Mouse (Mus musculus) neural tube, embryonic 13.5 days (tissue): Measurements from ENCODE around the gene Upp2. TPM values are rescaled to one million over a fixed set of nuclear protein-coding genes. Genes with fewer than 3 reads are reported as not detected.

Source experiments
- ATAC-seq: fragments of 200-750 bp; cut with Nextera tagmentation; 2 replicates; pipeline ENCODE4 v1.8.0; 2017; ENCODE audit warnings: low read depth, mild to moderate bottlenecking, moderate TSS enrichment, moderate library complexity
- H3K27ac ChIP-seq: fragments of 300-500 bp; sonication (generic); replicated peaks from 2 replicates; pipeline ENCODE4 v1.5.1; 2015; ENCODE audit warnings: moderate library complexity, mild to moderate bottlenecking, inconsistent platforms
- H3K27me3 ChIP-seq: fragments of 300-500 bp; sonication (generic); 2 replicates; pipeline ENCODE4 v1.6.1; 2015; ENCODE audit warnings: mild to moderate bottlenecking, inconsistent platforms
- H3K36me3 ChIP-seq: fragments of 300-500 bp; sonication (generic); 2 replicates; pipeline ENCODE4 v1.6.1; 2015; ENCODE audit warnings: mild to moderate bottlenecking, inconsistent platforms
- H3K4me1 ChIP-seq: fragments of 300-500 bp; sonication (generic); replicated peaks from 2 replicates; pipeline ENCODE4 v1.6.1; 2015; ENCODE audit warnings: inconsistent platforms
- H3K4me2 ChIP-seq: fragments of 300-500 bp; sonication (generic); 2 replicates; pipeline ENCODE4 v1.6.1; 2015; ENCODE audit warnings: inconsistent platforms, mild to moderate bottlenecking, moderate library complexity
- H3K4me3 ChIP-seq: fragments of 300-500 bp; sonication (generic); 2 replicates; pipeline ENCODE4 v1.5.1; 2015; ENCODE audit warnings: mild to moderate bottlenecking, inconsistent platforms
- H3K9ac ChIP-seq: fragments of 300-500 bp; sonication (generic); 2 replicates; pipeline ENCODE4 v1.6.1; 2015; ENCODE audit warnings: moderate library complexity, mild to moderate bottlenecking, inconsistent platforms
- H3K9me3 ChIP-seq: fragments of 300-500 bp; sonication (generic); 2 replicates; pipeline ENCODE4 v1.6.1; 2016; ENCODE audit warnings: inconsistent platforms
- WGBS: fragments of 180-500 bp; shearing (Covaris S2); methylation state at CpG from one replicate; pipeline ENCODE4 v1.1.7; 2015; 5-methylcytosine and 5-hydroxymethylcytosine counted together
- polyA plus RNA-seq: library from polyadenylated mRNA; unstranded; fragments of >200 nt; fragmentation: Nextera tagmentation; extraction: Ambion mirVana; gene quantifications from 2 replicates; pipeline ENCODE4 v1.2.1, GENCODE M21; 2015

Upp2 gene
- polyA plus RNA-seq, 1 experiment from 2014 or later = 10.5 TPM

DNA sequence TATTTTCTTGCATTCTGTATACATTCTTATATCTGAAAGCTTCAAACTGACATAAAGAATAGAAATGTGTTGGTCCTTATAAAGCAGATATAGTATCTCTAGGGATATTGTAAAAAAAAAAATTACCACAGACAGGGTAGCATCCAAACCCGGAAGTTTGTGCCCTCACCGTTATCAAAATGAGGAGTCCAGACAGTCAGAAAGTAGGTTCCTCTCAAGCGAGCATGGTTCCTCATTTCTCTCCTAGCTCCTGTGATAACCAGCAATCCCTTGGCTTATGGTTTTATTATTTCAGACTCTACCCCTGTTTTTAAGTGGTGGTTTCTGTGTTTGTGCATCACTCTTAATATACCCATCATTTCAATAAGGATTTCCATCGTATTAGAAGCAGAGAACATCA lies 134.5 kb downstream of the Upp2 start:
- no peaks in the 10 kb centered on the region for H3K36me3 ChIP-seq
- no peak overlapping the region for H3K4me2 ChIP-seq
- H3K9ac ChIP-seq = no peak overlapping the region
- H3K4me1 ChIP-seq = no peaks in the 10 kb centered on the region
- H3K27ac ChIP-seq = no peak overlapping the region
- WGBS = 94% methylated on average over 4 of the region's 4 CpGs
- H3K9me3 ChIP-seq = no peaks in the 10 kb centered on the region
- no peak for ATAC-seq
- H3K27me3 ChIP-seq = no peaks in the 10 kb centered on the region
- H3K4me3 ChIP-seq = no peak overlapping the region

DNA sequence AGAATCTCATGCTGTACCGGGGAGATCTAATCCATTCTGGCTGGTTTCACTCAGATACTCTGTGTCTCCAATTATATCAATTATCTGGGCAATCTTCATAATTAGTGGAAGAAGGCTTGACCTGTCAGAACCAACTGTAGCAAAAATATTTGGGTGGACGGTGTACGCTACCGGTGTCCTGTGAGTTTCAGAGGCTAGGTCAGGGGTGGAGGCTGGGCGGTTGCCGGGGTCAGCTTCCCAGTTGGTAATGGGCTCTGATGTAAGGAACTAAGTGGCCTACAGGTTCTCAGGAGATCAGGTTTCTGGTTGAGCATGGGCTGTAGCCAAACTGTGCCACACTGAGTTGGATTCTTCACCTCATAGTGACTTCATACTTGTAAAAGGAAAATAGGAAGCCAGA lies 136.1 kb downstream of the Upp2 start:
- H3K4me3 ChIP-seq = no peak overlapping the region
- H3K36me3 ChIP-seq = no peaks in the 10 kb centered on the region
- no peak overlapping the region for H3K27ac ChIP-seq
- no peak overlapping the region for H3K9ac ChIP-seq
- H3K4me1 ChIP-seq = no peaks in the 10 kb centered on the region
- ATAC-seq = no peak
- H3K9me3 ChIP-seq = no peaks in the 10 kb centered on the region
- H3K4me2 ChIP-seq = no peak overlapping the region
- 92% methylated on average over 6 of the region's 6 CpGs for WGBS
- H3K27me3 ChIP-seq = no peaks in the 10 kb centered on the region

DNA sequence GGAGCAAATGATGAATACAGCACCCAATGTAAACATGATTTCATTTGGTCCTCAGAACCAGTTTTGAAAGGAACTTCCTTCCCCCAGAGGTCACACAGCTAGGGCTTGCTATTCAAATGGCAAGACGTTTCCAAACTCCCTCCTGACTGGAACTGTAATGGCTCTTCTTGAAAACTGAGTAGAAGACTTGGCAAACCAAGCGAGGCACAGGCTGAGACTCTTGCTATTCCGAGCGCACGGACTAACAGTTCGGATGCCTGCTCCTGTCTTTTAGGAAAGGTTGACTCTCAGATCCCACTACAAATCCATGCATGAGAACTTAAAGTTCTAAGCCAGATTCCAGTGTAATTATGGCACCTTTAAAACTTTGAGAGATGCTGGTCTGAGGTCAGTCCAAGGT lies 136.5 kb downstream of the Upp2 start:
- Histone ChIP-seq H3K4me2 (no peak overlapping the region), H3K27me3 (no peaks in the 10 kb centered on the region), H3K9ac (no peak overlapping the region), H3K4me1 (no peaks in the 10 kb centered on the region), H3K4me3 (no peak overlapping the region), H3K9me3 (no peaks in the 10 kb centered on the region), H3K36me3 (no peaks in the 10 kb centered on the region), H3K27ac (no peak overlapping the region)
- WGBS = 82% methylated on average over 6 of the region's 6 CpGs
- no peak for ATAC-seq

DNA sequence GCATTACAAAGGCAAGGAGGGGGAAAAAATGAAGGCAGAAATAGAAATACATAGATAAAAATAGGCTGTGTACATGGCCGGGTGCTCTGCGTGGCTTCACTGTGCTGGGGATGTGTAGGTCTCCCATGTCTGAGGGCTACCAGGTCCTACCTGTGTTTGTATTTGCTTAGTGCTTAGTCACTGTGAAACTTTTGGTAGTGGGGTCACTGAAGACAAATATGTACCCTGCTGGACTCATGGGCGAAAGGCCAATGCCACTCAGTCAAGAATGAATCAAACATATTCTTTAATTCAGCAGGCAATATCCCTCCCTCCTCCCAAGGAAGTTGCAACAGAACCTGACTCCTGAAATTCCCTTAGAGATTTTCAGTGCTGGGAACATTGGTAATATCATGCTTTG lies 137.5 kb downstream of the Upp2 start:
- Histone ChIP-seq H3K27ac (no peak overlapping the region), H3K9ac (no peak overlapping the region), H3K36me3 (no peaks in the 10 kb centered on the region), H3K9me3 (no peaks in the 10 kb centered on the region), H3K27me3 (no peaks in the 10 kb centered on the region), H3K4me2 (no peak overlapping the region), H3K4me3 (no peak overlapping the region), H3K4me1 (no peaks in the 10 kb centered on the region)
- ATAC-seq = no peak
- WGBS = 94% methylated on average over 3 of the region's 3 CpGs

DNA sequence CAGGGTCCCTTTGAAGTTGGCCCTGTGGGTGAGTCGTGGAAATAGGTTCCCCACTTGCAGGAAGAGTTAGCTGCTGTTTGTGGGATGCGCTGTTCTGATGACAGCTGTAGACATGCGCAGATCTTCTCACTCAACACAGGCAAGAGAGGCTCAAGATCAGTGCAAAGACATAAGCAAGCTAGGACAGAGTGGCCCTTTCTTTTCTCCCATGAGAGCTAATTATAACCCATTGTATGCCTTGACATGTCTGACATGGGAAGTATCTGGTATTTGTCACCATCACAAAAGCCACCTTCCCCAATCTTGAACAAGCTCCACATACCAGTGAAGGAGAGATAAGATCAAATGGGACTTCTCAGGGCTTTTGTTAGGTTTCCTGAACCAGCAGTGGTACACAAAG lies 140.6 kb downstream of the Upp2 start:
- Histone ChIP-seq H3K36me3 (no peaks in the 10 kb centered on the region), H3K27me3 (no peaks in the 10 kb centered on the region), H3K27ac (no peak overlapping the region), H3K9ac (no peak overlapping the region), H3K4me2 (no peak overlapping the region), H3K4me3 (no peak overlapping the region), H3K9me3 (no peaks in the 10 kb centered on the region), H3K4me1 (no peaks in the 10 kb centered on the region)
- WGBS = 86% methylated on average over 3 of the region's 3 CpGs
- ATAC-seq = no peak

DNA sequence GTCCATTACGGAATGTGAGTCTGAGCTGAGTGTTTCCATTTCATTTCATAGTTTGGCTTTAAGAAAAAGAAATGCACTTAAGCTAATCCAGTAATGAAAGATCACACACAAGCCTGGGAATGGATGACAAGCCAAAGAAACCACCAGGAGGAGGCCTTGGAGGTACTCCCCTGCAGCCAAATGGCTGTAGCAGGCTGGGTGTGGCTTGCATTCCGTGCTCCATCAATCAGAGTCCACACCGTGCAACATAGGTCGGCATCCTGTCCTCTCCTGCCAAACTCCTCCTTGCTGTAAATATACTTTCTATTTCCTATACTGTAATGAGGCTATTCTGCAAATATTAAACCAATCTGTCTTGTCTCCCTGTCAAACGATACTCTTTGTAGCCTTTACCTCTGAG lies 143.1 kb downstream of the Upp2 start:
- ATAC-seq = no peak
- no peak overlapping the region for H3K27ac ChIP-seq
- WGBS = 77% methylated on average over 5 of the region's 5 CpGs
- H3K9ac ChIP-seq = no peak overlapping the region
- no peak overlapping the region for H3K4me2 ChIP-seq
- no peaks in the 10 kb centered on the region for H3K9me3 ChIP-seq
- no peaks in the 10 kb centered on the region for H3K36me3 ChIP-seq
- H3K4me3 ChIP-seq = no peak overlapping the region
- H3K27me3 ChIP-seq = no peaks in the 10 kb centered on the region
- H3K4me1 ChIP-seq = no peaks in the 10 kb centered on the region

DNA sequence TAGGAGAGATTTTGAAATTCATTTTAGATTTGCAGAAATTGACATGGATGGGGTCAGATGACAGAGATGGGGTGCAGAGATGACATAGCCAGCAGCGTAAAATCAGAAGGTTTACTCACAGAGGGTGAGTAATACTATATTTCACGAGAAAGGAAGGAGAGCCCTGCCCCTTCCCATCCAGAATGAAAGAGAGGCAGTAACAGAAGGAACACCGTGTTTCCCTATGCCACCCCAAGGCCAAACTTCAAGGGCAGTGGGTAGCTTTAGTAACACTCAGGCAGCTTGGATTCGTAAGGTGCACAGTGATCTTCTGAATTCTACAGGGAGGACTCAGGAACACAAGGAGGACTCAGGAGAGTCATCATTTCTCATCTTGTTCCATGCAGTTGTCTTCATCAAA lies 144.0 kb downstream of the Upp2 start:
- H3K9ac ChIP-seq = no peak overlapping the region
- WGBS = 79% methylated on average over 4 of the region's 4 CpGs
- no peak for ATAC-seq

DNA sequence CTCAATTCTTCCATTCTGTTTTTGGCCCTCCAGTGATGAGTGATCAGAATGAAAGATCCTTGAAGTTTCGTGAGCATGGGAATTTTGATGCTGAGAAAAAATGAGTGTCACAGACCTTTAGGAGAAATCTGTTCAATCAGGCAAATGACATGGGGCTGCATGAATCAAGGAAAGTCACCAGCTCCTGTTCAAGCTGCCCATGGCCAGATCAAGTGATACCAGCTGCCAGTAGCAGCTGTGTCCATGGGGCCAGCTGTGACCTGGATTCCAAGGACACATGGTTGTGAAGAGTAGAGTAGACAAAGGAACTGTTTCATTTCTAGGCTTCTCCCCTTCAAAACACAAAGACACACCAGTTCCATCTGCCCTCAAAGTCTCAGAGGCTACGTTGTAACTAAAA lies 144.4 kb downstream of the Upp2 start:
- H3K9ac ChIP-seq = no peak overlapping the region
- no peaks in the 10 kb centered on the region for H3K9me3 ChIP-seq
- H3K36me3 ChIP-seq = no peaks in the 10 kb centered on the region
- H3K4me3 ChIP-seq = no peak overlapping the region
- ATAC-seq = no peak
- H3K4me2 ChIP-seq = no peak overlapping the region
- no peaks in the 10 kb centered on the region for H3K4me1 ChIP-seq
- no peak overlapping the region for H3K27ac ChIP-seq
- 66% methylated on average over 2 of the region's 2 CpGs for WGBS
- no peaks in the 10 kb centered on the region for H3K27me3 ChIP-seq

More for the DNA sequence above, 144.0 kb downstream of the Upp2 start:
- H3K4me3 ChIP-seq = no peak overlapping the region
- H3K4me2 ChIP-seq = no peak overlapping the region
- no peaks in the 10 kb centered on the region for H3K9me3 ChIP-seq
- H3K36me3 ChIP-seq = no peaks in the 10 kb centered on the region
- no peak overlapping the region for H3K27ac ChIP-seq
- no peaks in the 10 kb centered on the region for H3K27me3 ChIP-seq
- no peaks in the 10 kb centered on the region for H3K4me1 ChIP-seq

DNA sequence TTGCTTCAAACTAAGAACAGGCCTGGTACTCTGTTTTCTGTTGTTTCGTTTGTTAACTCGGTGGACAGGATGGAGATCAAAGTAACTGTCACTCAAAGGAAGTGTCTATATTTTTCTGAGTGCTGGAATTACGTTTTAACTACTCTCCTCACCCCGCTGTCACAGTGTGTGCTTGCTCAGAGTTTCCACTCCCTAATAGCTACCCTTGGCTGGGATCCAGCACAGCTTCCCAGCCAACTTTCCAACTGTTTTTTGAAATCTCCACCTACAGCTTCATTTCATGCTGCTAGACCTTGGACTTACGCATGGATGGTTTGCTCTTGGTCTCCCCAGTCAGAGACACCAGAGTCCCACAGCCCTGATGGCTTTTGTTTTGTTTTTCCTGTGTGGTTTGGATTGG lies 144.8 kb downstream of the Upp2 start:
- Histone ChIP-seq H3K4me3 (no peak overlapping the region), H3K9me3 (no peaks in the 10 kb centered on the region), H3K36me3 (no peaks in the 10 kb centered on the region), H3K27ac (no peak overlapping the region), H3K4me1 (no peaks in the 10 kb centered on the region), H3K27me3 (no peaks in the 10 kb centered on the region), H3K4me2 (no peak overlapping the region), H3K9ac (no peak overlapping the region)
- no peak for ATAC-seq
- 63% methylated on average over 5 of the region's 5 CpGs for WGBS

DNA sequence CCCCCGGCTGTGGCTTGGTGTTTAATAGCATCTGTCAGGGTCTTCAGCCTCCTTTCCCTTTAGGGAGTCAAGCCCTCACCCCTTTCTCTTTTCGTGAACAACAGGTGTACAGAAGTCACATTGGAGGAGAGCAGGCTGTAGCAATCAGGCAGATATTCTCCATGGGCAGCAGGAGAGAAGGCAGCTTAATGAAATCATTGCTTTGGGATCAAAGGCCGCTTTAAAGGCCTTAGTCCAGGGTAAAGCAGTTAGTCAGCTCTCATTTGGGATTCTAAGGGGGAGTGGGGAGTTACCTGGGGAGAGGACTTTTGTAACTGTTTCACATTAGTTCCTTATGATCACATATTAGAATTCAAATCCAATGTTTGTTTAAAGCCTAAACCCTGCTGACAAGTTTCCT lies 150.8 kb downstream of the Upp2 start:
- Histone ChIP-seq H3K27ac (no peak overlapping the region), H3K36me3 (no peaks in the 10 kb centered on the region), H3K27me3 (no peaks in the 10 kb centered on the region), H3K4me3 (no peak overlapping the region), H3K4me2 (no peak overlapping the region), H3K4me1 (no peaks in the 10 kb centered on the region), H3K9ac (no peak overlapping the region), H3K9me3 (peaks cover 9% of the 10 kb centered on the region)
- no peak for ATAC-seq
- WGBS = 47% methylated on average over 3 of the region's 3 CpGs

DNA sequence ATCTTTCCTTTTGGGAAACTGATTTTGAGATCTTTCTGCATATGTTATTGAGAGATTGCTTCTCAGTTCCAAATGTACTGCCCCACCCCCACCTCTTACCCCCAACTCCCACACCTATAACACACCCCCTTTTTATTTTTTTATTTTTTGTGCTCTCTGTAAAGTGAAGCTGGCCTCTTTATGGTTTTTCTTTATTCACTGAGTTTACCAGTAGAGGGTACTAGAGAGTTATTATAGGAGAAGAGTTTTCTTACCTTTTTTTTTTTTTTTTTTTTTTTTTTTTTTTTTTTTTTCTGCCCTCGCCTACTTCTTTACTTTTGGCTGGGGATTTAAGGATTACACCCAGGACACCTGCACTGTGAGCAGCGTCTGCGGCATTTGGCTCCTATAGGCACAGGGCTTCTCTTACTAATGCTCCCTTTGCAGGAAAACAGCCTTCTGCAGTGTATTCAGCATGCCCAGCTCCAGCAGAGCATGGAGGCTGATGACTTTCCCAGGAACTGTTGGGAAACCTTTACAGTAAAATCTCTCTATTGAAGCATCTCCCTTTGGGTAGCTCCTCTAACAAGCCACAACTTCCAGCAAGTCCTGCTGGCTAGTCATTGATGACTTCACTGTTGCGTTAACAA lies 170.2 kb downstream of the Upp2 start:
- no peaks in the 10 kb centered on the region for H3K4me1 ChIP-seq
- no peak overlapping the region for H3K4me3 ChIP-seq
- 37% methylated on average over 4 of the region's 4 CpGs for WGBS
- no peak overlapping the region for H3K4me2 ChIP-seq
- ATAC-seq = no peak
- H3K27me3 ChIP-seq = no peaks in the 10 kb centered on the region
- no peaks in the 10 kb centered on the region for H3K36me3 ChIP-seq
- no peaks in the 10 kb centered on the region for H3K9me3 ChIP-seq
- H3K27ac ChIP-seq = no peak overlapping the region
- H3K9ac ChIP-seq = no peak overlapping the region

DNA sequence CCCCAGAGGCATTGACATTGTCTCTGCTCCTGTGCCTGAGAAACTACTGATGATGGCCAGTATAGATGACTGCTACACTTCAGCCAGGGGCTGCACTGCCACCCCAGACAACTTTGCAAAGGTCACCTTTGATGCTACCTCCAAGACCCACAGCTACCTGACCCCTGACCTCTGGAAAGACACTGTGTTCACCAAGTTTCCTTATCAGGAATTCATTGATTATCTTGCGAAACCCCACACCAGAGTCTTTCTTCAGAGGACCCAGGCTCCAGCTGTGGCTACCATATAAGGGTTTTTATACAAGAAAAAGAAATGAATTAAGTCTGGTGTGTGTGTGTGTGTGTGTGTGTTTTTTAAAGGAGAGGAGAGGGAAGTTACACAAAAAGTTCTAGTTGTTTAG lies 174.1 kb downstream of the Upp2 start:
- H3K4me2 ChIP-seq = no peak overlapping the region
- ATAC-seq = no peak
- no peaks in the 10 kb centered on the region for H3K36me3 ChIP-seq
- WGBS = 91% methylated on average over 1 of the region's 1 CpGs
- no peak overlapping the region for H3K27ac ChIP-seq
- no peaks in the 10 kb centered on the region for H3K27me3 ChIP-seq
- H3K4me3 ChIP-seq = no peak overlapping the region
- no peak overlapping the region for H3K9ac ChIP-seq
- no peaks in the 10 kb centered on the region for H3K4me1 ChIP-seq
- H3K9me3 ChIP-seq = no peaks in the 10 kb centered on the region

DNA sequence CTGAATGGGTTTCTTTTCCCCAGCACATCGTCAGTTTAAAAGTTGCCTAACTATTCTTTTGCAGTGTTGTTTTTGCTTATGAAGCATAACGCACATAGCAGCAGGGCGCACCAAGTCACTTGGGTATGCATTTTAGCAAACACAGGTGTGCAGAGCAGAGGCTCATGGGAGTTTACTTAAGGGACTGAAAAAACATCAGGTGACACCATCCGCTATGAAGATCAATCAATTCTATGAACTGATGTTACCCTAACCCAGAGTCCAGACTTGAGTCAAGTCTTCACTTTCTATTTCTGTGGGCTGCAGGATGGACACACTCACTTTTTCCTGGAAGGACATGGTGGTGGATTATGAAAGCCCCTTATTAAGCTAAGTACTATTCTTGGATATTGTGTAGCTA lies 174.9 kb downstream of the Upp2 start:
- Histone ChIP-seq H3K4me3 (no peak overlapping the region), H3K9me3 (no peaks in the 10 kb centered on the region), H3K27ac (no peak overlapping the region), H3K4me2 (no peak overlapping the region), H3K36me3 (no peaks in the 10 kb centered on the region), H3K27me3 (no peaks in the 10 kb centered on the region), H3K4me1 (no peaks in the 10 kb centered on the region), H3K9ac (no peak overlapping the region)
- no peak for ATAC-seq
- WGBS = 89% methylated on average over 4 of the region's 4 CpGs
